Mouse (Mus musculus): ENCODE data around the gene Pdzd7.

The Pdzd7 gene

GRCm38 (mm10) chr19:45045651-45046050, at the start of gene Pdzd7:
Gene Pdzd7 (minus strand): TSS chr19:45045717.
- DNase-seq (ENCODE audit: low spot score): no peak

GRCm38 (mm10) chr19:45081841-45082550, 36.5 kb upstream of the Pdzd7 start:
- no peak for DNase-seq (ENCODE audit: low spot score)

DNA sequence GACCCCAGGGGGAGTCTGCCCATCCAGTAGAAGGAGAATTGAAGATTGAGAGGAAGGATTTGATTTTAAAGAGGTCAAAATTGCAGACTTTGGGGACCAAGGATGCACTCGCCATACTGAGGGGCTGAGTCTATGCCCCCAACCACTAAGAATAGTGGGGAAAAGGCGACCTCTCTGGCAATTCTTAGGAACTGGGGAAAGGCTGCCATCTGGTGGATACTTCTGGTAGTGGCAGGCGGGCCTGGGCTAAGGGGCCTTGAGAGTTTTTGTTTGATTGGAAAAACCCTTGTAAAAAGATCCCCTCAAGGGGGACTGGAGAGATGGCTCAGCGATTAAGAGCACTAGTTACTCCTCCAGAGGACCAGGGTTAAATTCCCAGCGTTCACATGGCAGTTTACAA, 35.8 kb upstream of the Pdzd7 start:
- peak; percentile 49 for DNase-seq (ENCODE audit: low spot score)

GRCm38 (mm10) chr19:45080711-45081110, 35.2 kb upstream of the Pdzd7 start:
- DNase-seq (ENCODE audit: low spot score): no peak

DNA sequence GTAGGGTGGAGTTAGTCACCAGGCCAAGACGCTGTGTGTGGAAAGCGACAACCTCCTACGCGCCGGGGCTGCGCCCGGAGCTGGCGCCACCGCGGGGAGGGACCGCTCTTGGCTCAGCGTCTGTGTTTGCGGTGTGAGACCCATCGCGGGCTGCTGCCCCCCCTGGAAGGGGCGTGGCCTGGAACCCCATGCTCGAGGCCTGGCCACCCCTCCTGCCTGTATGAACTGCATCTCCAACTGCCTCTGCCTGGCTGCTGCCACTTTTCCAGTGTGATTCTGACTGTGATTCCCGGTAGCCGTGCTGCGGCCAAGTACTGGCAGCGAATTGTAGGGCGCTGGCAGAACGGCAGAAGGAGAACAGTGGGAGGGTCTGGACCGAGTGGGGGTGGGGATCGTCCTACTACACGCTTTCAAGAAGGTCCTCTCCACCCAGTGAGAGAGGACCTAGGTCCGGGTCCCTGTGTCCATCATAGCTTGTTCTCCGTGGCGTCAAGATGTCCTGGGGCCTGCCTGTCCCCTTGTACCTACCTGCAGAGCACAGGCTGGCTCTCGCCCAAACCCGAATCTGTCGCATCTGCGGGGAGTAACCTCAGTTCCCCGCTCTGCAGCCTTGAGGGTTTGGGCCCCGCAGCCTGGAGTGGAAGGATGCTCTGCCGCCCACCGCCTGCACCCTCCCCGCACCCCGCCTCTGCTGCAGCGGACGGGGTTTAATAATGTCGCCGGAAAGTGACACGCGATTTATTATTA, 34.4 kb upstream of the Pdzd7 start:
- DNase-seq (ENCODE audit: low spot score): no peak

- no peak for DNase-seq (ENCODE audit: low spot score)
Observed at GRCm38 (mm10) chr19:45078971-45079764, 33.7 kb upstream of the Pdzd7 start.

DNA sequence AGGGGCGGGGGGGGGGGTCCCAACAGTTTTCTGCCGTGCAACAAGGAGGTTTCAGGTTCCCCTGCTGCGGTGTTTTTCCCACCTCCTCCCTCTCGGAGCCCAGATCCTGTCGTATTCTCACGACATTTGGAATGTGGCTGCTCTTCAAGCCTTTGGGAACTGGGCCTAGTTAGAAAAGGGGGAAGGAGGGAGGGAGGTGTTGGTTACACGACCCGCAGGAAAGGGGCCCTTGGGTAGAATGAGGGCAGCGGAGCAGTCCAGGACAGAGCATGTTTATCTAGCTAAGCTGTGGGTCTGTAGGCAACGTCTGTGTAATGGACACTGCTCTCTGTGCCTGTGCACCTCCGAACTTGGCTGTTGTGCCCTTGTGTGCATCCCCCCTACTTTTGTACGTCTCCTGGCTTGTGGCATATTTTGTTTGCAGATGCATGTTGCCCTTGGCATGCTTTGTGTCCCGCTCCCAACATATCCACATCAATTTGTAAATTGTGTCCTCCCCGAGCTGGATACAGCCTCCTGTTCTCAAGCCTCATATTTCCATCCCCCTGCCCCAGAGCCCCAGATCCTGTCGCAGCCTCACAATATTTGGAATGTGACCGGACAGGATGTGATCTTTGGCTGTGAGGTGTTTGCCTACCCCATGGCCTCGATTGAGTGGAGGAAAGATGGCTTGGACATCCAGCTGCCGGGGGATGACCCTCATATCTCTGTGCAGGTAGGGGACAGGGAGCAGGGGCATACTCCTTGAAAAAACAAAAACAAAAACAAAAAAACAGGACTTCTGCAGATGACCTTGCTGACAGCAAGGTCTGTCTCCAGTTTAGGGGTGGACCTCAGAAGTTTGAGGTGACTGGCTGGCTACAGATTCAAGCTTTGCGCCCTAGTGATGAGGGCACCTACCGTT, 32.5 kb upstream of the Pdzd7 start:
- DNase-seq (ENCODE audit: low spot score): no peak

GRCm38 (mm10) chr19:45076586-45077510, 31.3 kb upstream of the Pdzd7 start:
- DNase-seq (ENCODE audit: low spot score): no peak

- DNase-seq (ENCODE audit: low spot score): no peak
Observed at GRCm38 (mm10) chr19:45076036-45076575, 30.6 kb upstream of the Pdzd7 start.

DNA sequence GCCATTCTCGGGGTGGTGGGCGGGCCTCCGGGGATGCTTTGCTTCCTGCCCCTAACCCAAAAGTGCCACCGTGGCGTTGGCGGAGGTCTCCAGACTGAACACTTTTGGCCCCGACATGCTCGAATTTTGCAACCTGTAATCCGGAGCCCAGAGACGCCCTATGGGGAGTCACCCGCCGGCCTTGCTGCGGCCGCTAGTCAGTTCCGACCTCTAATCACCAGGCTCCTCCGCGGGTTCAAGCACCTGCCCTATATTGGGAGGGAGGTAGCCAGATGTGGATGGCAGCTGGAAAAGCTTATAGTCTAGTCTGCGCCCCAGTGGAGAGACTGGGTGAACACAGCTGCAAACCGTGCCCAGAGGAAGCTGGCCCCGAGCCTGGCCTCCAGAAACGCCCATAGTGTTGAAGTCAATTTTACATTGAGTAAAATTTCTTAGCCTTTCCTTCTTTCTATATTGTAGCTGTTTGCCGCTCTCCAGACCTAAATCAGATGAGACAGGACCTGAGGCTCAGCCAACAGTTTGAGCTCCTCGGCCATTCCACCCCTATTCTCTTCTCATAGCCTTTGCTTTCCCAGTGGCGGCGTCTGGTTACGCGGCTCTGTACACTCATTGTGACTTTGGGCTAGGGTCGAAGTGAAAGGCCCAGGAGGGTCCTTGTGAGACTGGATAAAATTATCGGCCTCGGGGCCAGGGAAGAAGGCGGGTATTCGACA, 30.0 kb upstream of the Pdzd7 start:
- no peak for DNase-seq (ENCODE audit: low spot score)

DNA sequence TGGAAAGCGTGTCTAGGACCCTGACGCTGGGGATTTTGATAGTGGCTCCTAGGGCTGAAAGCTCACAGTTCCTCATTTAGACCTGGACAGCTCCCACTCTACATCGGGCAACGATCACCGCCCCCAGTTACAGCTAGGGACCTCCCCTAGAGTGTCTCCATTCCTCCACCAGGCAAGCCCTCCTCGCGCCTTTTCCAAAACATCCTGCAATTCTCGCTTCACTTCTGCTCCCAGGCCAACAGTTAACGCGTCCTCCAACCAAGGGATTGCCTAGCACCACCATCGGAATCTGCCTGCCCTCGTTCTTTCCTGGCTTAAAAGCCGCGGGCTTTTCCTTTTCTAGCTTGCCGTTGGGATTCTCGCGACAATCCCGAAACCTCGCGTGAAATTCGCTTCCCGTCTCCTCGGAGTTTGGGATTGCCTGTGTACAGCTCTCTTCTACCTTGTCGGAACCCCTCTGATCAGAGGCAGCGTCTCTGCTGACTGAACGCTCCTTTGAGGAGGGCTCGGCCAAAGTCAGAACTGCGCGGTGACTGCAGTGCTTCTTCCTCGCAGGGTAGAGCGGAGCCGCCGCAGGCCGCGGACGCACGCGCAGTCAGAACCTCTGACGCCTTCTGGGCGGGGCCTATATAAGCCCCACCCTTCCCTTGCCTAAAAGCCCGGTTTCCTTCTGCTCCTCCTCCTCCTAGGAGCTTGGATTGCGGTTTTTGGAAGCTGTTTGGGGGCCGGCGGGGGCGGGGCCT, 29.2 kb upstream of the Pdzd7 start, which contains the start of gene Kazald1:
TSS of gene Kazald1 (plus strand) at position 662 of the 743 bp plus-strand sequence.
- peak; percentile 92 for DNase-seq (ENCODE audit: low spot score)

- DNase-seq (ENCODE audit: low spot score): peak; percentile 66
Observed at GRCm38 (mm10) chr19:45073871-45074542, 28.5 kb upstream of the Pdzd7 start.

DNA sequence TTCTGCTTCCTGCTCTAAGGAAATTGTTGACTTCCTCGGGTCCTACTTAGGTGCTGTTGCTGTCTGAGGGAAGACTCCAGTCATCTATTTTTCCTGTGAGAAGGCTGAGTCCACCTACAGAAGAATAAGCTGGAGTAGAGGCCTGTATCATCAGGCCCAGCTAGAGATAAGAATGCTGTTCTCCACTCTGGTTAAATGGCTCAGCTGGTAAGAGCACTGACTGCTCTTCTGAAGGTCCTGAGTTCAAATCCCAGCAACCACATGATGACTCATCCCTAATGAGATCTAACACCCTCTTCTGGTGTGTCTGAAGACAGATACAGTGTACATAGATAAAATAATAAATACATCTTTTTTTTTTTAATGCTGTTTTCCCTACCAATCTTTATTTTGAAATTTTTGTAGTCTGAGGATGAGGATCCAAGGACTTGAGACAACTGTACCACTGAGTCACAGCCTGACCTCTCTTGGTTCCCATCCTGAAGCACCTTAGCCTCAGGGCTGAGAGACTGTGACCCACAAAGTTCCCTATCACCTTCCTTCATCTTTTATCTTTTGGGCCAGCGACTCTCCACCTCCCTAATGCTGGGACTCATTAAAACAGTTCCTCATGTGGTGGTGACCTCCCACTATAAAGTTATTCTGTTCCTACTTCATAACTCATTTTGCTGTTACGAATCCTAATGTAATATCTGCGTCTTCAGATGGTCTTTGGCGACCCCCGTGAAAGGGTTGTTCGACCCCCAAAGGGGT, 22.4 kb upstream of the Pdzd7 start:
- no peak for DNase-seq (ENCODE audit: low spot score)

- no peak for DNase-seq (ENCODE audit: low spot score)
Observed at GRCm38 (mm10) chr19:45067170-45067569, 21.7 kb upstream of the Pdzd7 start.

GRCm38 (mm10) chr19:45065226-45065625, 19.7 kb upstream of the Pdzd7 start:
- DNase-seq (ENCODE audit: low spot score): no peak

GRCm38 (mm10) chr19:45063565-45064292, 18.2 kb upstream of the Pdzd7 start:
- DNase-seq (ENCODE audit: low spot score): no peak

GRCm38 (mm10) chr19:45058841-45059240, 13.3 kb upstream of the Pdzd7 start:
- no peak for DNase-seq (ENCODE audit: low spot score)
